In the genomic region with DNA sequence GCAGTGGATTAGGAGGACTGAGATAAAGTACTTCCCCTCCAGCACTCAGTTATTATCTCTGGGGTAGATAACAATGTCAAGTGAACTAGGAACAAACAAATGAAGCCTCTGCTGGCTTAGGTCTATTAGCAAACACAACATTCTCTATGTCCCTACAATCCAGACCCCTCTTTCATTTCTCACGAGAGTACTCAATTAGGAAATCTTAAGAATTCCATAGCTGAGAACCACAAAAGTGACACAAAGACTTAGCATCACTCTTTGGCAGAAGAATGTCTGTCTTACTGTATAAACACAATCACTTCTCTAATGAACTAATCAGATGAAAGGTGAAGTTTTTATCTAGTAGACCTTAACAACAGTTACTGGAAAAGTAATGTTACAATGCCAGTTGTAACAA, we compare ENCODE assay signal across 13 mouse cellular contexts.
"Had no signal": no experiment of that assay in that cellular context is flagged by ENCODE, and none has a peak within 500 bp of the region (broad histone marks: within the 10 kb centered on the region; RNA-seq: fewer than 3 reads in every experiment).

No protein-coding gene starts in this region.

- DNase-seq: lung, adult 18-20 months; lung, embryonic 14.5 days; lung, postnatal 10 days; lung, postnatal 4 days; right cerebral cortex, postnatal 14 days; thymus, adult 2 months; thymus, postnatal 25 days; thymus, postnatal 4 days had no signal

- H3K4me3 ChIP-seq: midbrain, embryonic 13.5 days; midbrain, embryonic 15.5 days; neural tube, embryonic 12.5 days; stomach, embryonic 15.5 days had no signal

- H3K27ac ChIP-seq: midbrain, embryonic 13.5 days; midbrain, embryonic 15.5 days; neural tube, embryonic 12.5 days; stomach, embryonic 15.5 days; stomach, postnatal 0 days had no signal

- ATAC-seq: midbrain, embryonic 13.5 days; midbrain, embryonic 15.5 days had no signal
